Mouse (Mus musculus) stomach, embryonic 15.5 days (tissue): ENCODE measurements around the gene Slc35a1. TPM values are rescaled to one million over a fixed set of nuclear protein-coding genes. Genes with fewer than 3 reads are reported as not detected.
A peak's percentile ranks its signal among the peaks of the same experiment; 100 is the strongest.

Source experiments
- ATAC-seq: fragments of 200-750 bp; cut with Nextera tagmentation; 2 replicates; pipeline ENCODE4 v1.8.0; 2017; ENCODE audit warnings: low read depth, moderate number of reproducible peaks, moderate TSS enrichment; ENCODE audit not compliant: insufficient read depth, low FRiP score
- H3K27ac ChIP-seq: fragments of 300-500 bp; sonication (generic); 2 replicates; pipeline ENCODE4 v1.5.1; 2015; ENCODE audit warnings: mild to moderate bottlenecking, inconsistent platforms
- H3K27me3 ChIP-seq: fragments of 300-500 bp; sonication (generic); replicated peaks from 2 replicates; pipeline ENCODE4 v1.6.1; 2015; ENCODE audit warnings: inconsistent platforms
- H3K36me3 ChIP-seq: fragments of 300-500 bp; sonication (generic); 2 replicates; pipeline ENCODE4 v1.6.1; 2015; ENCODE audit warnings: inconsistent platforms
- H3K4me1 ChIP-seq: fragments of 300-500 bp; sonication (generic); 2 replicates; pipeline ENCODE4 v1.6.1; 2015; ENCODE audit warnings: inconsistent platforms
- H3K4me2 ChIP-seq: fragments of 300-500 bp; sonication (generic); 2 replicates; pipeline ENCODE4 v1.6.1; 2015; ENCODE audit warnings: mild to moderate bottlenecking, inconsistent platforms
- H3K4me3 ChIP-seq: fragments of 300-500 bp; sonication (generic); replicated peaks from 2 replicates; pipeline ENCODE4 v1.5.1; 2015; ENCODE audit warnings: inconsistent platforms
- H3K9ac ChIP-seq: fragments of 300-500 bp; sonication (generic); 2 replicates; pipeline ENCODE4 v1.6.1; 2015; ENCODE audit warnings: inconsistent platforms
- H3K9me3 ChIP-seq: fragments of 300-500 bp; sonication (generic); 2 replicates; pipeline ENCODE4 v1.6.1; 2016; ENCODE audit warnings: inconsistent platforms
- WGBS: fragments of 180-500 bp; shearing (Covaris S2); methylation state at CpG from one replicate; pipeline ENCODE4 v1.1.7; 2015; 5-methylcytosine and 5-hydroxymethylcytosine counted together
- polyA plus RNA-seq: library from polyadenylated mRNA; unstranded; fragments of >200 nt; fragmentation: Nextera tagmentation; extraction: Ambion mirVana; gene quantifications from 2 replicates; pipeline ENCODE4 v1.2.1, GENCODE M21; 2015

The Slc35a1 gene
- polyA plus RNA-seq, 1 experiment from 2014 or later, result 64.7 TPM

DNA sequence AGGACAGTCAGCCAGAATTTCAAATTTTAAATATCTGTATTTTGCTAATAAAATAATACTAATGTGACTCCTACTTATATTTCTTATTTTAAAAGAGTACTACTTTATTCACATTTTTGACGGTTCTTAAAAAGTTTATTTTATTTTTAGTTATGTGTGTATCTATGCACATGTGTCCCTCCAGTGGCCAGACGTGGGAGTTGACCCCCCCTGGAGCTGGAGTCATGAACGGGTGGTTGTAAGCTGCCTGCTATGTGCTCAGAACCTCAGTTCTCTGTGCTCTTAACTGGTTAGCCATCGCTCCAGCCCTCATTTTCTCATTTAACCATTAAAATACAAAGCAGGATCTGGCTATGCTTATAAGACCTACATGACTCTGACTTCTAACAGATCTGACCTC, 15.8 kb upstream of the Slc35a1 start:
- H3K27me3 ChIP-seq, result no peaks in the 10 kb centered on the region
- ATAC-seq, result no peak
- H3K4me1 ChIP-seq, result no peaks in the 10 kb centered on the region
- no peak overlapping the region for H3K9ac ChIP-seq
- H3K36me3 ChIP-seq, result no peaks in the 10 kb centered on the region
- no peaks in the 10 kb centered on the region for H3K9me3 ChIP-seq
- H3K4me3 ChIP-seq, result no peak overlapping the region
- H3K27ac ChIP-seq, result no peak overlapping the region
- no peak overlapping the region for H3K4me2 ChIP-seq
- WGBS, result 65% methylated on average over 4 of the region's 4 CpGs

DNA sequence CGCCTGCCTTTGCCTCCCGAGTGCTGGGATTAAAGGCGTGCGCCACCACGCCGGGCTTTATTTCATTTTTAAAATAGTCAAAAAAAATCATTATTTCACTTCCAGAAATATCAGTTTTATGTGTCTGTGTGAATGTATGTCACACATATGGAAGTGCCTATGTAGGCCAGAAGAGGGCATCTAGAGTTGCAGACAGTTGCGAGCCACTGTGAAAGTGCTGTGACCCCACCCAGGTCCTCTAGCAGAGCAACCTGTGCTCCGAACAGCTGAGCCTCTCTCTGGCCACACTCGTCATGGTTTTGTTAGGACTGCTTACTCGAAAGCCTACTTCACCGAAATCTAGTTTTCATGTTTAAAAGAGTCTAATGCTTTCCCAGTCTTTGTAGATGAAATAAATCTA, 15.0 kb upstream of the Slc35a1 start:
- Histone ChIP-seq H3K27me3 (no peaks in the 10 kb centered on the region), H3K9ac (no peak overlapping the region), H3K9me3 (no peaks in the 10 kb centered on the region), H3K36me3 (no peaks in the 10 kb centered on the region), H3K4me3 (no peak overlapping the region), H3K27ac (no peak overlapping the region), H3K4me2 (no peak overlapping the region), H3K4me1 (no peaks in the 10 kb centered on the region)
- 95% methylated on average over 11 of the region's 11 CpGs for WGBS
- ATAC-seq, result no peak

DNA sequence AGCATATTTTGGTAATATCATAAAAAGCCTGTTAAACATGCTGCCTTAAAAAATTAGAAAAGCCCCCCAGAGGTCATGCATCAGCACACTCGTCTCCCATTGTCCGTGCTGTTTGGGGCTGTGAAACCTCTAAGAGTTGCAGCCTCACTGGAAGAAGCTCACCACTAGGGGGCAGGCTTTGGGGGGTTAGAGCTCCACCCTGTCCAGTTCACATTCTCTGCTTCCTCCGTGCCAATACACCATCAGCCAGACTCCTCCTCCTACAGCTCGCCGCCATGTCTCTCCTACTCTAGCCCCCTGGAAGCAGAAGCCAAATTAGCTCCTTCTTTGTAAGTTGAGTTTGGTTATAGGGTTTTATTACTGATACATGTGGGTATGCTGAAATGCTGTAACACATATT, 14.3 kb upstream of the Slc35a1 start:
- Histone ChIP-seq H3K9me3 (no peaks in the 10 kb centered on the region), H3K4me1 (no peaks in the 10 kb centered on the region), H3K27ac (no peak overlapping the region), H3K27me3 (no peaks in the 10 kb centered on the region), H3K4me2 (no peak overlapping the region), H3K4me3 (no peak overlapping the region), H3K36me3 (no peaks in the 10 kb centered on the region), H3K9ac (no peak overlapping the region)
- ATAC-seq, result no peak
- WGBS, result 57% methylated on average over 5 of the region's 5 CpGs

DNA sequence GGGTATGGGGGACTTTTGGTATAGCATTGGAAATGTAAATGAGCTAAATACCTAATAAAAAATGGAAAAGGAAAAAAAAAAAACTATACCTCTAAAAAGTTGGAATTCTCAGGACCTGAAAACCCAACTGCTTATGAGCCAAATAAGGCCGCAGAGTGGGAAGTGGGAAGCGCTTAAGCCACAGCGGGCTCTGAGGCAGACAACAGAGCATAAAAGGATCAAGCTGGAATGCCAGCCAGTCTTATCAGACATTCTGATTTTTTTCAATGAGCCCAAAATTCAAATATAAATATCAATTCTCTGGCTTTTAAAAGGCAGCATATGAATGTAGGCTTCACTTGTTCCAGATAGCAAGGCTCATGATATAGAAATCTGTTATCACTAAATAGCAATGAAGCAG, 783 bp upstream of the Slc35a1 start:
- Histone ChIP-seq H3K27ac (no peak overlapping the region), H3K4me3 (no peak overlapping the region), H3K36me3 (no peaks in the 10 kb centered on the region), H3K27me3 (no peaks in the 10 kb centered on the region), H3K9ac (no peak overlapping the region), H3K4me2 (peak overlapping the region; percentile 27; the same call in 1 of the 2 replicates), H3K4me1 (no peaks in the 10 kb centered on the region), H3K9me3 (no peaks in the 10 kb centered on the region)
- ATAC-seq, result no peak
- 60% methylated on average over 3 of the region's 3 CpGs for WGBS

DNA sequence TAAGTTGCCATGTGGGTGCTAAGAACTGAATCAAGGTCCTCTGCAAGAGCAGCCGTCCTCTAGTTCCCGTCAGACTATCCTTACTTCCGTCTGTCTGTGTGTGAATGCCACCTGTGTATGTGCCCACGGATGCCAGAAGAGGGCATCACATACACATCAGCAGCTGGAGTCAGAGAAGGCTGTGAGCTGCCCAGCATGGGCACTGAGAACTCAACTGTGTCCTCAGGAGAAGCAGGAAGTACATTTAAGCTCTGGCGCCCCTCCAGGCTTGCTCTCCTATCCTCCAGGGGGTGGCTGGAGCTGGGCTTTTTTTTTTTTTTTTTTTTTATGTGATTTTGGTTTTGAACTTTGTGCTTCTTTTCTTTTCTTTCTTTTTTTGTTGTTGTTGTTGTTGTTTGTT, 6.7 kb downstream of the Slc35a1 start:
- Histone ChIP-seq H3K9ac (no peak overlapping the region), H3K9me3 (no peaks in the 10 kb centered on the region), H3K4me3 (no peak overlapping the region), H3K36me3 (peaks cover 6% of the 10 kb centered on the region; the same call in 1 of the 2 replicates), H3K27ac (no peak overlapping the region), H3K4me2 (no peak overlapping the region), H3K4me1 (no peaks in the 10 kb centered on the region), H3K27me3 (no peaks in the 10 kb centered on the region)
- ATAC-seq, result no peak
- WGBS, result 83% methylated on average over 5 of the region's 5 CpGs

DNA sequence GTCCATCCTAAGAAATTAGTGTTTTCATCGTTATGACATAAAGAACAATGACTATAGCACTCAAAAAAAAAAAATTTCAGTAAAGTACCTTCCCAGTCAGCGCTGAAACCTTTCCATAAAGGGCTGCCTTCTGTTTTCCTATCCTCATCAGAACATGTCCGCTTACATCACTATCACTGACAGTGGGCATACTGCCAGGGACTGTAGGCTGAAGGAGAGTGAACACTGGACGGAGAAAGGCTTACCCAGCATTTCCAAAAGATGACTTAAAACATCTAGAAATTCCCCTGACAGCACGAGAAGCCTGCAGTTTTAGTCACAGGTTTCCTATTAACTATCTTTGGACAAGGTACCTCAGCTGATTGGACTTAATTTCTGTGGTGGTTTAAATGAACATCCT, 13.5 kb downstream of the Slc35a1 start:
- Histone ChIP-seq H3K9me3 (no peaks in the 10 kb centered on the region), H3K9ac (no peak overlapping the region), H3K36me3 (peaks cover 14% of the 10 kb centered on the region; the same call in 1 of the 2 replicates), H3K4me1 (no peaks in the 10 kb centered on the region), H3K4me2 (no peak overlapping the region), H3K4me3 (no peak overlapping the region), H3K27me3 (no peaks in the 10 kb centered on the region), H3K27ac (no peak overlapping the region)
- ATAC-seq, result no peak
- 86% methylated on average over 5 of the region's 5 CpGs for WGBS

DNA sequence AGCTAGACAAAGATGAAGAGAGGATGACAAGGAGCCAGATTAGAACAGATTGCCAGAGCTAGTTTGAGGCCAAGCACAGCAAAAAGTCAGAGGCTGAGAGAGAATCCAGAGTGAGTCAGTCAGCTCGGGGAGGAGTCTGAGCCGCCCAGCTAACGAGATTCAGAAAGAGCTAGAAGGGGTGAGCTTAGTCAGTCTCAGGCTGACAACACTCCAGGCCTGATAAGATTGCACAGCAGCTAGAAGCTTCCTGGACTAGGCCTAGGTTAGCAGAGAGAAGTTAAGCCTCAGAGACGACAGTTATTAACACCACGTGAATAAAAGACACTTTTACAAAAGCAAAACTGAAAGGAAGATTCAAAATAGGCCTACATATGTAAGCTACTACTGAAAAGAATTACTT, 19.3 kb downstream of the Slc35a1 start:
- Histone ChIP-seq H3K9me3 (no peaks in the 10 kb centered on the region), H3K9ac (no peak overlapping the region), H3K27me3 (no peaks in the 10 kb centered on the region), H3K36me3 (peaks cover 28% of the 10 kb centered on the region), H3K4me1 (no peaks in the 10 kb centered on the region), H3K4me2 (no peak overlapping the region), H3K27ac (no peak overlapping the region), H3K4me3 (no peak overlapping the region)
- WGBS, result 84% methylated on average over 5 of the region's 5 CpGs
- no peak for ATAC-seq

DNA sequence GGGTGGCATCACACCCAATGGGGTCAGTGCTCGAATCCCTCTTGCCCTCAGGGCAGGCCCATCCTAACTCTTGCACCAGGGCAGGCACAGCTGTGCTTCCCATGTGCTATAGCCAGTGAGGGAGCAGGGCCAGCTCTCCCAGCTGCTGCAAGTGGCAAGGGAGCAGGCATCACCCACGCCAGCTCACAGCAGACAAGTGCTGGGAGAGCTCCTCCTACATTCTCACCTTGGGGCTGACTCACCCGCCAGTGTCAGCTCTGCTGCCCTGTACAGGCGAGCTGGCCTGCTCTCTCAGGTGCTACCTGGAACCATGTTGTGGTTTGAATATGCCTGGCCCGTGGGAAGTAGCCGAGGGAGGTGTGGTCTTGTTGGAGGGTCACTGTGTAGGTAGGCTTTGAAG, 25.3 kb downstream of the Slc35a1 start:
- Histone ChIP-seq H3K4me1 (no peaks in the 10 kb centered on the region), H3K9ac (no peak overlapping the region), H3K9me3 (no peaks in the 10 kb centered on the region), H3K27ac (no peak overlapping the region), H3K4me3 (no peak overlapping the region), H3K4me2 (no peak overlapping the region), H3K36me3 (peaks cover 39% of the 10 kb centered on the region), H3K27me3 (no peaks in the 10 kb centered on the region)
- WGBS, result 81% methylated on average over 6 of the region's 6 CpGs
- no peak for ATAC-seq

DNA sequence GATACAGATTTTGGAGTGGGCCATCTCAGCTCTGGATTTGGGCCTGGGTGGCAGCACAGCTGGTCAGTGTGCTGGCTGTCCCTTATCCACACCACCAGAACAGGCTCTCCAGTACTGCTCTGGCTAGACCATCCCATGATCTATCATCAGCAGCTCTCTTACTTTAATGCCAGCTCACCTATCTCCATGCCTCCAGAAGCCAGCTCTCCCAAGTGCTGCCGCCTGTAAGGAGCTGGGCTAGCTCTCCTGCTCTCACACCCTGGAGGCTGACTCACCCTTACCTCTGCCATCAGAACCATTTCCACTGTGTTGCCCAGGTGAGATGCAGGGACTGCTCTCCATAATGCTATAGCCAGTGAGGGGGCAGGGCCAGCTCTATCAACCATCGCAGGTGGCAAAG, 25.7 kb downstream of the Slc35a1 start:
- WGBS, result 92% methylated on average over 2 of the region's 2 CpGs
- no peak for ATAC-seq
- Histone ChIP-seq H3K4me2 (no peak overlapping the region), H3K9me3 (no peaks in the 10 kb centered on the region), H3K4me1 (no peaks in the 10 kb centered on the region), H3K36me3 (peaks cover 38% of the 10 kb centered on the region), H3K27ac (no peak overlapping the region), H3K4me3 (no peak overlapping the region), H3K9ac (no peak overlapping the region), H3K27me3 (no peaks in the 10 kb centered on the region)

DNA sequence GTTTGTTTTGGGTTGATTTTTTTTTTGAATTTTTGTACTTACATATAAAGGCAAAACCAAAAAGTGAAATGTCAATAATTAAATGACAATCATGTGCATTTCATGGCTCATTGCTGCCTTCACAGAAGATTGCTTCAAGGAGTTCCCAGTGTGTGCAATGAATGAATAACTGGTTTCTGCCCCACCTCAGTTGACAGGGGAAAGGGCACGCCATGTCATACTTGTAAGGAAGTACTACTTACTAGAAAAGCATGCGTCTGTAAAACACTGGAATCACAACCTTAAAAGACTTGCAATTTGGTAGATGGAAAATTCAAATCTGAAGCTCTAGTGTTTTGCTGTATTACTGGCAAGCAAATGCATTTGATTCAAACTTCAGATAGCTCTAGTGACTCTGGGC, 28.2 kb downstream of the Slc35a1 start:
- no peak for ATAC-seq
- no peak overlapping the region for H3K27ac ChIP-seq
- 90% methylated on average over 2 of the region's 2 CpGs for WGBS
- no peaks in the 10 kb centered on the region for H3K27me3 ChIP-seq
- no peaks in the 10 kb centered on the region for H3K9me3 ChIP-seq
- no peak overlapping the region for H3K9ac ChIP-seq
- H3K4me3 ChIP-seq, result no peak overlapping the region
- no peak overlapping the region for H3K4me2 ChIP-seq
- H3K36me3 ChIP-seq, result peaks cover 37% of the 10 kb centered on the region
- H3K4me1 ChIP-seq, result no peaks in the 10 kb centered on the region

DNA sequence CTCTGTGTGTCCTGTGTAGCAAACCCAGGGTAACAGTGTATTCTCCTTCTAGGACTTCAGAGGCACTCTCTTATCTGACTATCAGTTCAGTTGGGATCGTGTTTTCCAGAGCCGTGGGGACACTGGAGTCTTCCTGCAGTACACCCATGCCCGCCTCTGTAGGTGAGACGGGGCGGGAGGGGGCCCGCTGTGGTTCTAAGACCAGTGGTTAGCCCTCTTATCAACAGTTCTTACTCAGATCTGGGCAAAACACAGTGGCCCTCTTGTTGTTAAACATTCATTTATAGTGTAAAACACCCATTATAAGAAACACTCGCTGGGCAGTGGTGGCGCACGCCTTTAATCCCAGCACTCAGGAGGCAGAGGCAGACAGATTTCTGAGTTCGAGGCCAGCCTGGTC, 31.1 kb downstream of the Slc35a1 start:
- H3K4me1 ChIP-seq, result no peaks in the 10 kb centered on the region
- H3K4me2 ChIP-seq, result no peak overlapping the region
- H3K27ac ChIP-seq, result no peak overlapping the region
- no peaks in the 10 kb centered on the region for H3K27me3 ChIP-seq
- no peak overlapping the region for H3K9ac ChIP-seq
- no peaks in the 10 kb centered on the region for H3K9me3 ChIP-seq
- WGBS, result 95% methylated on average over 10 of the region's 10 CpGs
- H3K4me3 ChIP-seq, result no peak overlapping the region
- no peak for ATAC-seq
- H3K36me3 ChIP-seq, result peaks cover 22% of the 10 kb centered on the region

DNA sequence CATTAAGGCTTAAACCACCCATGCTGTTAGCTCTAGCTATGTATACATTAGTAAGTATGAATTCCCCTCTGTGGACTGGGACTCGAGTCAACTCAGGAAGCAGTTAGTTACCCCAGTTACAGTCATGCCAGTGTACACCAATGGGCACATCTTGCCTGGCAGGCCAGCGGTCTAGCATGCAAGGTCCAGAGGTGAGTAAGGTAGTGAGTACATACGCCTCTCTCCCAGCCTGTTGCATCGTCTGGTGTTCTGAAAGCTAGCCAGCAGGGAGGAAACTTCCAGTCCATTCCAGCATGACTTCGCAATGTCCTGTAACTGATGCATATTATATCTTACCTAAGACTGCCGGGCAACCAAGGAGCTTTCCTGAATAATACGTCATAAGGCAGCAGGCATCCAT, 34.1 kb downstream of the Slc35a1 start:
- Histone ChIP-seq H3K9me3 (no peaks in the 10 kb centered on the region), H3K4me1 (no peaks in the 10 kb centered on the region), H3K27me3 (no peaks in the 10 kb centered on the region), H3K27ac (no peak overlapping the region), H3K36me3 (peaks cover 15% of the 10 kb centered on the region), H3K4me2 (no peak overlapping the region), H3K9ac (no peak overlapping the region), H3K4me3 (no peak overlapping the region)
- no peak for ATAC-seq
- 88% methylated on average over 7 of the region's 7 CpGs for WGBS

DNA sequence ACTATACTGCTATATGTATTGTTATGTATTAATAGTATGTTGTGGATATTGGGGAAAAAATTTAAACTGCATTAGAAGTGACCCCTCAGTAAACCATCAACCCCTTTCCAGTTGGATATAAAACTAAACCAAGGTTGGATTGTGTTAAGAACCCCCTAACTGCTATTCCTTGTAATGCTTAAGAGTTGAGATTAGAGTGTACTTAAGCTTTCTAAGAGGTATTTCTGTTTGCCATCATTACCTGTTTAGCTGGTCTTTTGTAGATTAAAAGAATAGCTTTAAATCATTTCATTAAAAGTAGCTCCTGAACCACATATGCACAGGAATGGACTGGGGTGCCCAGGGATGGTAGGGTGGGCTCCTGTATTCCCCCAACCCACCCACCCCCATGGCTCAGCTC, 42.5 kb downstream of the Slc35a1 start:
- no peaks in the 10 kb centered on the region for H3K4me1 ChIP-seq
- no peaks in the 10 kb centered on the region for H3K27me3 ChIP-seq
- H3K27ac ChIP-seq, result no peak overlapping the region
- H3K9ac ChIP-seq, result no peak overlapping the region
- no peaks in the 10 kb centered on the region for H3K9me3 ChIP-seq
- H3K36me3 ChIP-seq, result peaks cover 26% of the 10 kb centered on the region
- no peak overlapping the region for H3K4me2 ChIP-seq
- no peak overlapping the region for H3K4me3 ChIP-seq
- ATAC-seq, result no peak
